Mouse (Mus musculus) bone marrow, adult 2 months (tissue): ENCODE measurements around the gene Pias4.

Experiments
- CTCF ChIP-seq: fragments of 200-500 bp; IDR thresholded peaks from 2 replicates; pipeline ENCODE4 v1.5.1; 2011; ENCODE audit warnings: low read length, control low read depth; ENCODE audit not compliant: control insufficient read depth, insufficient read depth
- POLR2A ChIP-seq: fragments of 200-500 bp; IDR thresholded peaks from 2 replicates; pipeline ENCODE4 v1.6.1; 2011; ENCODE audit warnings: low read depth, mild to moderate bottlenecking, control low read depth, low read length, borderline replicate concordance; ENCODE audit not compliant: control insufficient read depth

GRCm38 (mm10) chr10:81165118-81165517, 2.6 kb downstream of the Pias4 start:
- no peak for TF ChIP-seq CTCF
- TF ChIP-seq POLR2A, result no peak
